Mouse (Mus musculus): ENCODE results near the gene Bmper. TPM values are rescaled to one million over a fixed set of nuclear protein-coding genes. Genes with fewer than 3 reads are reported as not detected.

Gene Bmper
- polyA plus RNA-seq, 1 experiment from 2014 or later = 11.4 TPM

DNA sequence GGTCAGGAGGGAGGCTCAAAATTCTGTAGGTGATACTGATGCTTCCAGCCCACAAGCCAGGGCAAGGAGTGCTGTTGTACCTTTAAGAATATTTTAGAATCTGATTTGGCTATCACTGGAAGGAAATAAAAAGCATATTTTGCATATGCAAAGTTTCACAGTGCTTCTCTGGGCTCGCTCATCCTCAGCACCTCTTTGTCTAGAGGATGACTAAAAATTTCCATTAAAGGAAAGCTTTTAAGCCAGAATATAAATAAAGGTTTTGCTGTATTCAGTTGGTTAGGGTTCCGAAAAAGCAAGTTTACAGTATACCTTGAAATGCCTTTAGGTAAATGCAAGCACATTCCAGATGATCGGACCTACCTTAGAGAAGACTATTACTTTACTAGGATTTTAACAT, 105.0 kb downstream of the Bmper start:
- Histone ChIP-seq H3K9me3 (no peaks in the 10 kb centered on the region), H3K27me3 (ENCODE audit: insufficient read depth, poor library complexity, severe bottlenecking) (no peaks in the 10 kb centered on the region), H3K4me3 (no peak overlapping the region), H3K36me3 (no peaks in the 10 kb centered on the region), H3K27ac (no peak overlapping the region), H3K4me1 (no peaks in the 10 kb centered on the region)
- DNase-seq (ENCODE audit: low spot score) = no peak
- WGBS = 81% methylated on average over 3 of the region's 3 CpGs

DNA sequence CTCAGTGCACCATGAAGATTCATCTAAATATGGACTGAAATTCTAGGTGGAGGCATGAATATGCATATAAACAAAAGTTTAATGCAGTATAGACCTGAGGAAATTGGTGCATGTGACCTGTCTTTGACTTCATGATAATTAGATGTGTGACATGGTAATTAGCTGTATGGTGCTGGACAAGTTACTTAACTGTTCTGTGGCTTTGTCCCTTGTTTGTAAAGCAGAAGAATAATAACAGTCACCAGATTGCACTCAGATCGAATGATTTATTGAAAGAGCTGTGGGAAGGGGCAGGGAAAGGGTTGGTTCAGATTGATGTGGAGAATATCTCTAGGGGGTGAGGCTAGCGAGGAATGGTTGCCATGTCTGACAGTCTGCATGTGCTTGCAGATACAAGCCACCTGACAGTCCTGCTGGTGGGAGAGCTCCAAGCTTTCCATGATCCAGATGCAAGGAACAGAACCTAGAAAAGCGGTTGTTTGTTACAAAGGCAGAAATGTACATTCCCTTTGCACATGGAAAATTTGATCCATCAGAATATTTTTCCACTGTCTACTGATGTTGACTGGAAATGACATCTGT, 110.3 kb downstream of the Bmper start:
- no peak for DNase-seq (ENCODE audit: low spot score)
- no peak overlapping the region for H3K27ac ChIP-seq
- H3K4me3 ChIP-seq = no peak overlapping the region
- no peaks in the 10 kb centered on the region for H3K36me3 ChIP-seq
- no peaks in the 10 kb centered on the region for H3K27me3 ChIP-seq (ENCODE audit: insufficient read depth, poor library complexity, severe bottlenecking)
- 88% methylated on average over 3 of the region's 3 CpGs for WGBS
- no peaks in the 10 kb centered on the region for H3K4me1 ChIP-seq
- H3K9me3 ChIP-seq = no peaks in the 10 kb centered on the region

DNA sequence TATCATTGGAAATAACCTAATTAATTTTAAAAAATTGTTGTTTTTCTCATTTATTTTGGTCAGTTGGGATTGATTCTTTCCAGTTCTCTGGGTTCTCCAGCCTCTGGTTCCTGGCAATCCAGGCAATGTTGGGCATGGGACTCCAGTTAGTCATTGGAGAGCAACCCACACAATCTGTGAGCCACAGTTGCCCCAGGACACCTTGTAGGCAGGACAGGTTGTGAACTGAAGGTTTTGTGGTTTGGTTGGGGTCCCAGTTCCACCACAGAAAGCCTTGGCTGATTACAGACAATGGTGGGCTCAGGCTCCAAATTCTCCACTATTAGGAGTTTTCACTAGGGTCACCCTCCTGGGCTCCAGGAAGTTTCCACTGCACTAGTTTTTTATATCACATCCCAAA, 117.7 kb downstream of the Bmper start:
- H3K27me3 ChIP-seq (ENCODE audit: insufficient read depth, poor library complexity, severe bottlenecking) = no peaks in the 10 kb centered on the region
- no peaks in the 10 kb centered on the region for H3K9me3 ChIP-seq
- H3K27ac ChIP-seq = no peak overlapping the region
- H3K4me3 ChIP-seq = no peak overlapping the region
- DNase-seq (ENCODE audit: low spot score) = no peak
- peaks cover 10% of the 10 kb centered on the region for H3K4me1 ChIP-seq
- H3K36me3 ChIP-seq = no peaks in the 10 kb centered on the region

DNA sequence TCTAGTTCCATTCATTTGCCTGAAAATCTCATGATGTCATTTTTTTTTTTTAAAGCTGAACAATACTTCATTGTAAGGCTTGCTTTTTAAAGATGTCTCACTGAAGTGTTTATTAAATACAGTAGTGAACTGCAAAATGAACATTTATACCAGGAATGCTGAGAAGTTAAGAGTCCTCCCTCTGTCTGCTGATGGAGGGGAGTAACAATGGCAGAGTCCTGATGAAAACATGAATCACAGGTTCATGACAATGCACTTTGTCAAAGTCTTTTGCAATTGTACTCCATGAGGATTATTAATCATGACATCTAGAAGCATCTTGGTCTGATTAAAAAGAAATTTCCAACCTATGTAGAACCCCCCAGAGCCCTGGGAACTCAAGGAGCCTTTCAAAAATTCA, 118.4 kb downstream of the Bmper start:
- Histone ChIP-seq H3K9me3 (no peaks in the 10 kb centered on the region), H3K27me3 (ENCODE audit: insufficient read depth, poor library complexity, severe bottlenecking) (no peaks in the 10 kb centered on the region), H3K36me3 (no peaks in the 10 kb centered on the region), H3K27ac (no peak overlapping the region), H3K4me1 (peaks cover 10% of the 10 kb centered on the region), H3K4me3 (no peak overlapping the region)
- DNase-seq (ENCODE audit: low spot score) = no peak

DNA sequence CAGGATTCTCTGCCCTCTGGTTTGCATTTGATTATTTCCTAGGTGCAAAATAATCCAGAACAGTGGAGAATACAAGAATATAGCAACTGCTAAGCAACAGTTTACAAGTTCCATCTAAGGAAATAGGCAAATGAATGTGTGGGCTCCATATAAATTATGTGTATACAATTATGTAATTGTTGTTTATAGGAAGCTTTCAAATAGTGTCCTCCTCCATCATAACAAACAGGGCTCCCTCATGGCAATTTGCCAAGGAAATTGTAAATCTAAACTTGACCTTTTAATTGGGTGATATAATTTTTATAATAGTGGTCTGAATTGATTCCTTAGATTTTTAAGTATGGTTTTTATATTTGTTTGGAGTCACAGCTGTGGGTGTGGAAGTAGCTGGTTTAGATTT, 121.5 kb downstream of the Bmper start:
- Histone ChIP-seq H3K4me1 (peaks cover 10% of the 10 kb centered on the region), H3K9me3 (no peaks in the 10 kb centered on the region), H3K27me3 (ENCODE audit: insufficient read depth, poor library complexity, severe bottlenecking) (no peaks in the 10 kb centered on the region), H3K4me3 (no peak overlapping the region), H3K36me3 (no peaks in the 10 kb centered on the region), H3K27ac (no peak overlapping the region; the same call in 1 of the 2 replicates)
- DNase-seq (ENCODE audit: low spot score) = no peak

DNA sequence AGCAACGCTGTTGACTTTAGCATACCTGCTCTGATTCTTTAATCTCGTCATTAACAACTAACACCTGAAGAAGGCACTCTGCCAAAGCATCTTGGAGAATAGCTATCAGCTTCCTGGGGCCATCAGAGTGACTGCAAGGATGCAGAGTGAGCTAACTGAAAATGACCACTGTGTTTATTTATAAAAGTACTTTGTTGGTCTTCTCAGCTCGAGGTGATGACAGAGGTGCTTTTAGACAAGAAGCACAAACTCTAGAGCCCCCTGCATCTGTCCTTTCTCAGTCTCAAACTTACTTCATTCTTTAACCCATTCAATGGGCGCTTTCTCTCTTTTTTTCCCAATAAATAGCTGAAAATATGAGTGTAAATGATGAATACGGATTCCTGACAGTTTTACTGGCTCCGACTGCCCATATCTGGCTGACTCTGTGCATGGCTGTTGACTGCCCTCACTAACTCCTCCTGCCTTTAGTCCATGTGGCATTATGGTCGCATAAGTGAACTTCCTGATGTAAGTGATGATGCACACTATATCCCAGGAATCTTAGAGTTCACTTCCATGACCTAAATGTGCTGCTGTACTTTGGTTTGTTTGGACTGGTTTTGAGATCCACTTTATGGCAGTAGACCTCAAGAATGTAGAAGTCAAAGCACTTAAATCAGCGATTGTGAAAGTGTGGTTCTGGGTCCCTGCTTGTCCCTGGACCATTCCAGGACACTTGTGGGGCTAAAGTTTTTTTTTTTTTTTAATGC, 122.4 kb downstream of the Bmper start:
- no peak for DNase-seq (ENCODE audit: low spot score)
- Histone ChIP-seq H3K9me3 (no peaks in the 10 kb centered on the region), H3K4me3 (no peak overlapping the region), H3K27me3 (ENCODE audit: insufficient read depth, poor library complexity, severe bottlenecking) (no peaks in the 10 kb centered on the region), H3K27ac (peak overlapping the region; percentile 10), H3K36me3 (no peaks in the 10 kb centered on the region), H3K4me1 (peaks cover 10% of the 10 kb centered on the region)
- 43% methylated on average over 8 of the region's 8 CpGs for WGBS

DNA sequence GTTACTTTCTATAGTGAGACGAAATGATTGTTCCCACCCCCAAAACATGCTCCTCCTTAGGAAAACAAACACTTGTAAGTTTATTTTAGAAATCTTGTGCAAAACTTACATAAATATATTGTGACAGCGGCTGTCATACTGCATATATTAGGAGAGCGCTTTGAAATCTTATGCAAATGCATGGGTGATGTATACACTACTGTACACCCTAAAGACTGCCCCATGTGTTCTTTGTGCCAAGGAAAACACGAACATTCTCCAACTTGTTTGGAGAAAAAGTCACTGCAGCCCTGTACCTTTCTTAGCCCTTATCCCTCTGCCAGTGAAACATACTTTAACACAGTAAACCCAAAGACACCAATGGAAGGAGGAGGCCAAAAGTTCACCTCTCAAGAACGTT, 126.7 kb downstream of the Bmper start:
- H3K27ac ChIP-seq = no peak overlapping the region

DNA sequence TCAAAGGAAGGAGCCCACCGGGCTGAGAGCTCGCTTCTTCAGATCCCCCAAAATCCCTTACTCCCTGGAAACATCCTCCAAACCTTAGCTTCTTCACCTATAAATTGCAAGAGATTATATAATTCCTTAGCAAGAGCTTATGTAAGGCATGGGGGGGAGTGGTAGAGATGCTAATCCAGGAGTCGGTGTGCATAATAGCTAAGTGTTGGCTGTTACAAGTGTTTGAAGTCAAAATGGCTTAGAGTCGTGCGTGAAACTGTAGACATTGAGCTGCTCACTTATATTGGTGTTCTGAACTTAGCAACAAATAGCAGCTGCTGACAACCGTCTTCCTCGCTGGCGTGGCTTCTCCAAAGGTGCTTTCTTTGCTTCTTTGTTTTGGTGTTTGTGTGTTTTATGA, 128.5 kb downstream of the Bmper start:
- Histone ChIP-seq H3K4me3 (no peak overlapping the region), H3K4me1 (no peaks in the 10 kb centered on the region), H3K9me3 (no peaks in the 10 kb centered on the region), H3K27ac (no peak overlapping the region), H3K27me3 (ENCODE audit: insufficient read depth, poor library complexity, severe bottlenecking) (no peaks in the 10 kb centered on the region), H3K36me3 (no peaks in the 10 kb centered on the region)
- WGBS = 84% methylated on average over 8 of the region's 8 CpGs
- no peak for DNase-seq (ENCODE audit: low spot score)

More for the DNA sequence above, 126.7 kb downstream of the Bmper start:
- Histone ChIP-seq H3K36me3 (no peaks in the 10 kb centered on the region), H3K9me3 (no peaks in the 10 kb centered on the region), H3K4me1 (peaks cover 8% of the 10 kb centered on the region), H3K4me3 (no peak overlapping the region), H3K27me3 (ENCODE audit: insufficient read depth, poor library complexity, severe bottlenecking) (no peaks in the 10 kb centered on the region)
- WGBS = 82% methylated on average over 5 of the region's 5 CpGs
- DNase-seq (ENCODE audit: low spot score) = no peak

DNA sequence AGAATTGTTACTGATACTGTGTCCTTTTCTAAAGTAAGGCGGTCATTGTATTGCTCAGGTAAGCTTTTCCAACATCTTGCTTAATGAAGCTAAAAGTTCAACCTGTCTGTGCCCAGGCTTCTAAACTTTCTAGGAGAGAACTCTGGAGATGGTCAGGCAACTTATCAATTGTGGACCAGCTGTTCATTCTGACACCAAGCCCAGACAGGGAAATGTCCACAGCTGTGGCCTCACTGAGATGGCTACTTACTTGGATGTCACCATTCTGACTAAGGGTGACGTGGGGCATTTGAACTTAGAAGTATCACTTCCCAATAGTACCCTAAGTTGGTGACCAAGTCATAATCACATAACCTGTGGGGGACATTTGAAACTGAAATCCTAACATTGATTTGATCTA, 129.5 kb downstream of the Bmper start:
- Histone ChIP-seq H3K27ac (no peak overlapping the region), H3K27me3 (ENCODE audit: insufficient read depth, poor library complexity, severe bottlenecking) (no peaks in the 10 kb centered on the region), H3K4me1 (no peaks in the 10 kb centered on the region), H3K4me3 (no peak overlapping the region), H3K36me3 (no peaks in the 10 kb centered on the region), H3K9me3 (no peaks in the 10 kb centered on the region)
- DNase-seq (ENCODE audit: low spot score) = no peak
- WGBS = 91% methylated on average over 2 of the region's 2 CpGs

DNA sequence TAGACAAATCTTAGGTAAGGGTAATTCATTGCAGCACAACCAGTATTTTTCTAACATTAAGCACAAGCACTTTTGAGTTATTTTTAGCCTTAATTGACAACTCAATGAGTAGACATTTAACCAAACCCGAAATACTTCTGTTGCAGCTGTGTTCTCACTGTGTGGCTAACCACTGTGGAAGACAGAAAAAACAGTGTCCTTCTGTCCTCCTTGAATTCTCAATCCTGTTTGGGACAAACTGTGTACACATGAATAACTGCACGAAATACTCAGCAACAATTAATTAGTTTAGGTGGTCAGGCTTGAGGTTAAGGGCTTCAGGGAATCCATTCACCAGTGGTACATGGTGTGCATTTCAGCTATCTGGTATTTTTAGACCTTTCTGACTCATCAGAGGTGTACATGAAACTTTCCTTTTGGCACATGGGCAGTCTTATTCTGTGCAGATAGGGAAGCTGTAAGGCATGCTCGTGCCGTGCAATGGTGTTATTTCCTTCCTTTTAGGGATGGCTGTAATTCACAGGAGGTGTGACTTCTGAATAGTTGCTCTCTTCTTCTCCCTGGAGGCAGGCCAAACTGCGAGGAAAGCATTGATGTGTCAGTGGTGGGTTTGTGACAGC, 131.4 kb downstream of the Bmper start:
- Histone ChIP-seq H3K36me3 (no peaks in the 10 kb centered on the region), H3K27ac (peak overlapping the region; percentile 42; the same call in 1 of the 2 replicates), H3K27me3 (ENCODE audit: insufficient read depth, poor library complexity, severe bottlenecking) (no peaks in the 10 kb centered on the region), H3K9me3 (no peaks in the 10 kb centered on the region), H3K4me1 (no peaks in the 10 kb centered on the region), H3K4me3 (no peak overlapping the region)
- 45% methylated on average over 5 of the region's 5 CpGs for WGBS
- no peak for DNase-seq (ENCODE audit: low spot score)

DNA sequence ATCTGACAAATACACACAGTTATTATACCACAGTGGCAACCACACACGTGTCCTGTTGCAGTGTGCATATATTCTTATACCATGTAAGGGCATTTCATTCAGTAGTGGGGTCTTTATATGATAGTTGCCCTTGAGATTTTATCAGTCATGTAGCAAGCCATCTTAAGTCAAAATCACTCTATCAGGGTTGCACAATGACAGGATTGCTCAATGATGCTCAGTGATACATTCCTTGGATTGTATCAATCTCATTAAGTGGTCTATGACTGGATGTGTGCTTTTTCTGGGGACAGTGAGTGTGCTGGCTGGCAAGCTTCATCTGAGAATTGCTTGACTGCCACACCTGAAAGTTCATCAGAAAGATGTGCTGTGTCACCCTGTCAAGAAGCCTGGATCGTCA, 135.2 kb downstream of the Bmper start:
- Histone ChIP-seq H3K4me3 (no peak overlapping the region), H3K27ac (no peak overlapping the region), H3K27me3 (ENCODE audit: insufficient read depth, poor library complexity, severe bottlenecking) (no peaks in the 10 kb centered on the region), H3K36me3 (no peaks in the 10 kb centered on the region), H3K9me3 (no peaks in the 10 kb centered on the region), H3K4me1 (no peaks in the 10 kb centered on the region)
- WGBS = 84% methylated on average over 2 of the region's 2 CpGs
- DNase-seq (ENCODE audit: low spot score) = no peak

DNA sequence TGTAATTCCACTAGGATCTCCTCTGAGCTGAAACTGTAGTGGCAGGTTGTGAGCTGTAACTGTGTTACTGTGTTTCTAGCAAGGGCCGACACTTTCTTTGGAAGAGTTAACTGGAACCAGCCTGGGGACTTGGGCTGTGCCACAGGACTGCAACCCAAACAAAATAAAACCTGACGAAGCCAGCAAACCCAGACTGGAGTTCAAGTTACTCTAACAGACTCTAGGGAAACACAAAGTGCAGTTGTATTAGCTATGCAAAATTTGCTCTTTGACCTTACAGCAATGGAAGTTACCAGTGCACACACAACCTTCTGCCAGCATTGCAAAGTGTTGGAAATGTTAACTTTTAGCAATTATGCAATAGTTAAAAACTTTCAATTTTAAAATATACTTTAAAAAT, 140.3 kb downstream of the Bmper start:
- H3K36me3 ChIP-seq = no peaks in the 10 kb centered on the region
- H3K27ac ChIP-seq = no peak overlapping the region
- WGBS = 68% methylated on average over 2 of the region's 2 CpGs
- no peak for DNase-seq (ENCODE audit: low spot score)
- H3K9me3 ChIP-seq = no peaks in the 10 kb centered on the region
- no peaks in the 10 kb centered on the region for H3K27me3 ChIP-seq (ENCODE audit: insufficient read depth, poor library complexity, severe bottlenecking)
- H3K4me3 ChIP-seq = no peak overlapping the region
- H3K4me1 ChIP-seq = no peaks in the 10 kb centered on the region

DNA sequence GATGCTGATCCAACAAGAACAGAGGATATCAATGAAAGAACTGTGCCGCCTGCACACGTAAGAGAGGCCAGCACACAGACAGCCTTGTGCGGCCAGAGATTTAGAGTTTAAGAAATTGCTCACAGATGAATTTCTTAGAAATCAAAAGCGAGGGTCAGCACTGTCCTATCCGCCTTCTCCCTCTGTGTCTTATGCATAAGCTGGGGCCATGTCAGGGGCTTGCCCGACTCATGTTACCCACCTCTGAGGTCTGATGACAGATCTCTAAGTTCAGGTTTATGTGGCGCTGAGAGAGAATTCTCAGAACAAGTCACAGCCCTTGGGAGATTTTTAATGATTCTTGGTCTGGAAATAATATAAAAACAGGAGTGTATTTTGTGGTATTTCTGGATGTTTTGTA, 140.7 kb downstream of the Bmper start:
- Histone ChIP-seq H3K27ac (no peak overlapping the region), H3K4me1 (no peaks in the 10 kb centered on the region), H3K9me3 (no peaks in the 10 kb centered on the region), H3K36me3 (no peaks in the 10 kb centered on the region), H3K4me3 (no peak overlapping the region), H3K27me3 (ENCODE audit: insufficient read depth, poor library complexity, severe bottlenecking) (no peaks in the 10 kb centered on the region)
- 80% methylated on average over 7 of the region's 7 CpGs for WGBS
- no peak for DNase-seq (ENCODE audit: low spot score)

All from heart, embryonic 10.5 days (tissue).